Mouse (Mus musculus): Measurements from ENCODE around the gene Mindy2.

Gene Mindy2

DNA sequence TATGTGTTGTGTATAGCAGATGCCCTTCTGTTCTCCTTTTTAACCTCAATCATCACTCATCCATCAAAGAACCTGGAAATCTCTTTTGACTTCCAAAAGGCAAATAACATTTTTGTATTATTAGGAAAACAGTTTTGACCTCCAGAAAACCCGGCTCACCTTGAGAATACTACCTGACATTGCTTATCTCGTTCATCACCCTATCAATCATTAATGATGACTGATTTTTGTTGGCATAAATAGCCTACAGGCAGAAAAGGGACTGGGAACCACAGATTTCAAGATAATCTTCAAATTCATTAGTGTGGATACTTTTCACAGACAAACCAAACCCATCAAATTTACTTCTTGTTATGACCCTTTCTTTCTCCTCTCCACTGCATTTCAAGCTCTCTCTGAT is 3.1 kb downstream of the Mindy2 start:
- Histone ChIP-seq H3K36me3 (ENCODE audit: control insufficient read depth, insufficient read depth, low read length, poor library complexity, severe bottlenecking) (peaks cover 4% of the 10 kb centered on the region; the same call in 1 of the 2 replicates), H3K27me3 (ENCODE audit: control insufficient read depth, insufficient read depth, low read length, poor library complexity, severe bottlenecking) (no peaks in the 10 kb centered on the region)
- DNase-seq (ENCODE audit: low read depth, low spot score), result no peak

DNA sequence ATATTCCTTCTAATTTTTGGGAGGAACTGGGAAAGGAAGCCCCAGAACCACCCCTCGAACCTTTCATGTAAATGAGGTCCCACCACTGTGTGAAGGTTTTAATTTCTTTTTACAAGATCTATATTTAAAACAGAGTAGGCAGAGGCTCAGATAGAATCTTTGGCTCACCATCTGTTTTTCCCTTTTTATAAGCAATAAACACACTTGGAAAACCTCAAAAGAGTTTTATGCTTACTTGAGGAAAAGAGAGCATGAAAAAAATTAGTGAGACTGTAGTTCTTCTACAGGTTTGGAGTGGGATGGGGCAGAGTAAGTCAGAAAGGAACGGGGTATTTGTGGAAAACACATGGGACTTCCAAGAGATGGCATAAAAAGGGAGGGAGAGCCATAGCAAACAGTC is 4.8 kb downstream of the Mindy2 start:
- DNase-seq (ENCODE audit: low read depth, low spot score), result no peak
- Histone ChIP-seq H3K27me3 (ENCODE audit: control insufficient read depth, insufficient read depth, low read length, poor library complexity, severe bottlenecking) (no peaks in the 10 kb centered on the region), H3K36me3 (ENCODE audit: control insufficient read depth, insufficient read depth, low read length, poor library complexity, severe bottlenecking) (peaks cover 4% of the 10 kb centered on the region; the same call in 1 of the 2 replicates)

DNA sequence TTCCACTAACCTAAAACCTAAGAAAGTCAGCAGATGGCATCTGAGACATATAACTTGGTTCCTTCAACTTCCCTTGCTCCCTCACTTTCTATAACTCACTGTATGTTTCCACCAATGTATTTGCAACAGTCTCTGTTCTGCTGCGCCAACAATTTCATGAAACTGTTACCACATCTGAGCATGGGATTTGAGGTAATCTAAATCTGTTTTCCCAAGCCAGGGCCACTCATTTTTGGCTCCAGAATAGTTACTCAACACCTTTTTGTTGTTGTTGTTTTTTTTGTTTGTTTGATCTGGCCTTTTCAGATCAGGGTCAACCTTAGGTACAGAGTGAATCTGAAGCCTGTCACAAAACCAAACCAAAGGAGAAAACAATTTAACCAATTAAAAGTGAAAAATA is 6.0 kb downstream of the Mindy2 start:
- H3K36me3 ChIP-seq (ENCODE audit: control insufficient read depth, insufficient read depth, low read length, poor library complexity, severe bottlenecking), result peaks cover 4% of the 10 kb centered on the region; the same call in 1 of the 2 replicates
- no peak for DNase-seq (ENCODE audit: low read depth, low spot score)
- H3K27me3 ChIP-seq (ENCODE audit: control insufficient read depth, insufficient read depth, low read length, poor library complexity, severe bottlenecking), result no peaks in the 10 kb centered on the region

DNA sequence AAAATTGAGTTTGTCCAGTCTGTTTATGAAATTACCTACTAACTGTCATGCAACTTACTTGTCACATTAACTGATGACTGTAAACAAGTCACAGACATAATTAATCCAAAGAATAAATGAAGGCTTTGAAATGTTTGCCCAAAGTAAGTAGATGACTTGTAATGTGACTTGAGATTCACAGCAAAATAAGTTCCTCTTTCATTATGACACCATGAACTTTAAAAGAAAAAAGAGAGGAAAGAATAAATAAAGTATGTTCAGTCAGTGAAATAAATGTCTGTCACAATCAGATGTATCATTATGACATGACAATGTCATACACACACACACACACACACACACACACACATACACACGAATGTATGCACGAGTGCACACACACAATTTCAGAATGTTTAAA is 6.7 kb downstream of the Mindy2 start:
- Histone ChIP-seq H3K36me3 (ENCODE audit: control insufficient read depth, insufficient read depth, low read length, poor library complexity, severe bottlenecking) (peaks cover 4% of the 10 kb centered on the region; the same call in 1 of the 2 replicates), H3K27me3 (ENCODE audit: control insufficient read depth, insufficient read depth, low read length, poor library complexity, severe bottlenecking) (no peaks in the 10 kb centered on the region)
- peak; percentile 35 for DNase-seq (ENCODE audit: low read depth, low spot score)

DNA sequence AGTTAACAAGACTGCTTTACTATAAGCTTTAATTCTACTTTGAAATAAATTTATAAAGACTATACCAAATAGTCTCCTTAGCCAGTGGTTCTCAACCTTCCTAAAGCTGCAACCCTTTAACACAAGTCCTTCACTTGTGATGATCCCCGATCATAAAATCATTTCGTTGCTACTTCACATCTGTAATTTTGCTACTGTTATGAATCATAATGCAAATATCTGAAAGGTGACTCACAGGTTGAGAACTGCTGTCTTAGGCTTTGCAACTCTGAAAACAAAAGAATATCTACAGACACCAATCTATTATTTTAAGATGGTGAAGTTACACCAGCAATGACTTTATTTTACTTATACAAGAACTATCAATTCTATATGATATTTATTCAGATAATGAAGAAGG is 20.2 kb downstream of the Mindy2 start:
- Histone ChIP-seq H3K36me3 (ENCODE audit: control insufficient read depth, insufficient read depth, low read length, poor library complexity, severe bottlenecking) (peaks cover 8% of the 10 kb centered on the region; the same call in 1 of the 2 replicates), H3K27me3 (ENCODE audit: control insufficient read depth, insufficient read depth, low read length, poor library complexity, severe bottlenecking) (no peaks in the 10 kb centered on the region)
- no peak for DNase-seq (ENCODE audit: low read depth, low spot score)

DNA sequence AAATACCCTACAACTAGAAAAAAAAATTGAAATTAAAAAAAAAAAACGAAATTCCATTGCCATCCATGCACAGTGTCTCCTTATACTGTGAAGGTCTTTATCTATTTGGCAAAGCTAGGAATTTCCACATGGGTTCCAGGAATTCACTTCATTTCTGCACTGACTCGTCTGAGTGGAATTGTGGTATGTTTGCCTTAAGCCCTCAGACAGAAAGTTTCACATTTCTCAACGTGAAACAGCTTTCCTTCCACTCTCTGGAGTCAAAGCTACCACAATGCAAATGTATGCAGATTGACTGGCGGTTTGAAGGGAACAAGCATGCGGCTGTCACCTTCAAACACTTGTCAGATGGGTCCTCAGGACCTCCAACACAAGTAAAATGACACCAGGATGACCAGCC is 25.3 kb downstream of the Mindy2 start:
- DNase-seq (ENCODE audit: low read depth, low spot score), result no peak
- Histone ChIP-seq H3K36me3 (ENCODE audit: control insufficient read depth, insufficient read depth, low read length, poor library complexity, severe bottlenecking) (peaks cover 9% of the 10 kb centered on the region), H3K27me3 (ENCODE audit: control insufficient read depth, insufficient read depth, low read length, poor library complexity, severe bottlenecking) (no peaks in the 10 kb centered on the region)

DNA sequence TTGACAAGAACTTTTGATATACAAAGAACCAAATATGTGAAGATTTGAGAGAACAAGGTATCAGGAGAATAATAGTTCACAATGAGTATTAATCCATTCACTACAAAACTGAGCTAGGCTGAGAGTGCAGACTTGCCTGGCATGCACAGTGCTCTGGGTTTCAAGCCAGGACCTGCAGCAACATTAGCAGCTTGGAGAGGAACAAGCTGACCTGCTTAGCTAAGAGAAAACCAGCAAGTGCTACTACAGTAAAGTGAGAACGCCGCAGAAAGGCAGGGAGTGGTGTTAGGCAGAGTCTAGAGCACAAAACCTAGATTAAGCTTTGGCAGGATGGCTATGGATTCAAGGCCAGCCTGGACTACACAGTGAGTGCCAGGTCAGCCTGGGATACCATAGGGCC is 27.3 kb downstream of the Mindy2 start:
- peaks cover 13% of the 10 kb centered on the region for H3K36me3 ChIP-seq (ENCODE audit: control insufficient read depth, insufficient read depth, low read length, poor library complexity, severe bottlenecking)
- no peak for DNase-seq (ENCODE audit: low read depth, low spot score)
- H3K27me3 ChIP-seq (ENCODE audit: control insufficient read depth, insufficient read depth, low read length, poor library complexity, severe bottlenecking), result no peaks in the 10 kb centered on the region

DNA sequence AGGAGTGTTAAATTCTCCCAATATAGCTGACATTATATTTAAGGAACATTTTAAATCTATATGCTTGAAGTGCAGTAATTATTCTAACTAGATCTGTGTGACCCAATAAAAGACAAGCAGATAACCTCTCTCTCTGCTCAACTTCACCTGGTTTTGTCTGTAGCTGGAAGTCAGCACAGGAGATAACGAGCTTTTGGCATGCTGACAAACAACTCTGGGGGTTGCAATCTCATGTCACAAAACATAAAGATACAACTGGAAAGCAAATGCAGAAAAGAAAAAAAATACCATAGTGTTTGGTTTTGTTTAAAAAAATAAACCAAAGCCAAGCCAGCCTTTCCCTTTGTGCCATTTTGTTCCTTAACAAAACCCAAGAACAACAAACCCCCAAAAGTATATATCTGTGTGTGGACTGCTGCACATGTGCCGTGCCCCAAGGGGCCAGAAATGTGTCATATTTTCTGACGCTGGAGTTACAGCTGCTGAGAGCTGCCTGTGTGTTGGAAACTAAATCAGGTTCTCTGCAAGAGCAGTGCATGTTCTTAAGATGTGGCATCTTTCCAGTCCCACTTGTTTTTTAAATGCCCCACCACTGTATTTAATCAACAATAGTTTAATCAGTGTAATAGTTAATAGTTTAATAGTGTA is 45.8 kb downstream of the Mindy2 start:
- Histone ChIP-seq H3K27me3 (ENCODE audit: control insufficient read depth, insufficient read depth, low read length, poor library complexity, severe bottlenecking) (no peaks in the 10 kb centered on the region), H3K36me3 (ENCODE audit: control insufficient read depth, insufficient read depth, low read length, poor library complexity, severe bottlenecking) (peaks cover 12% of the 10 kb centered on the region)
- DNase-seq (ENCODE audit: low read depth, low spot score), result no peak

DNA sequence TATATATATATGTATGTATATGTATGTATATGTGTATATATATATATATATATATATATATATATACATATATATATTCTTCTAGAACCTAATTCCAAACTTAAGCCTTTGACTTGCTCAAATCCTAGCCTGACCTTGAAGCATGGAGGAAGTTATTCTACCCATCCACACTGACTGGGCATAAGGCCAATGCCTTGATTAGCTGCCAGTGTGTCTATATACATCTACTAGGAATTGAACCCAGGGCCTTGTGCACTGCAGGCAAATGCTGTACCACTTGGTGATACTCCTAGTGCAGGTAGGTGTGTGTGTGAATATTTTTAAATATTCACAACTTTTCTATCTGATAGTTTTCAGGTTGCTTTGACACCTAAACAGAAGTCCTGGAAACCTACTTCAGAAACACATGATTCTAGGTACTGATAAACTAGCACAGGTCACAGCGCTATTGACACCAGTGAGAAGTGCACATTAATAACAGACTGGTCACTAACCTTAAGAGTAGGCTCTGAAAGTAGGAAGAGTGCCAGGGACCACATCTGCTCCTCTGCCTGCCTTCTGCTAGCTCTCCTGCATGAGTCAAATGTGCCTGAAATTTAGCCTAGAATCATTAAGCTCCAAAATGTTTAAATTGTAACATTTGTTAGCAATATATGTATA is 54.7 kb downstream of the Mindy2 start:
- Histone ChIP-seq H3K27me3 (ENCODE audit: control insufficient read depth, insufficient read depth, low read length, poor library complexity, severe bottlenecking) (no peaks in the 10 kb centered on the region), H3K36me3 (ENCODE audit: control insufficient read depth, insufficient read depth, low read length, poor library complexity, severe bottlenecking) (peaks cover 19% of the 10 kb centered on the region)
- no peak for DNase-seq (ENCODE audit: low read depth, low spot score)

DNA sequence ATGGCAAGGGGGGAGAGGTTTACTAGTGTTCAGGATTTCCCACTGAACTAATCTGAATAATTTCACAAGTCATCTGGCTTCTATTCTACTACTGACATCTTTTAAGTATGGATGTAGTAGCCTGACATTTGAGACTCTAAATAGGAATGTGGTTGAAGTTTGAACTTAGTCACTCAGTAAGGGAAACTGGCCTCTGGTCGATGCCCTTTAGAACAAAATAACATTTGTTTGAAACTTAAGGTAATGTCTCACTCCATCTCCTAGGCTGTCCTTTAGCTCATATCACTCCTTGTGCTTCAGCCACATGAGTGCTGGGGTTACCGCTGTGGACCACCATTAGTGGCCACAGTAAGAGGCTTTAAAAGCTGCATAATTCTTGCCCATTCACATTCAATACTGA is 58.7 kb downstream of the Mindy2 start:
- Histone ChIP-seq H3K27me3 (ENCODE audit: control insufficient read depth, insufficient read depth, low read length, poor library complexity, severe bottlenecking) (no peaks in the 10 kb centered on the region), H3K36me3 (ENCODE audit: control insufficient read depth, insufficient read depth, low read length, poor library complexity, severe bottlenecking) (peaks cover 9% of the 10 kb centered on the region)
- no peak for DNase-seq (ENCODE audit: low read depth, low spot score)

DNA sequence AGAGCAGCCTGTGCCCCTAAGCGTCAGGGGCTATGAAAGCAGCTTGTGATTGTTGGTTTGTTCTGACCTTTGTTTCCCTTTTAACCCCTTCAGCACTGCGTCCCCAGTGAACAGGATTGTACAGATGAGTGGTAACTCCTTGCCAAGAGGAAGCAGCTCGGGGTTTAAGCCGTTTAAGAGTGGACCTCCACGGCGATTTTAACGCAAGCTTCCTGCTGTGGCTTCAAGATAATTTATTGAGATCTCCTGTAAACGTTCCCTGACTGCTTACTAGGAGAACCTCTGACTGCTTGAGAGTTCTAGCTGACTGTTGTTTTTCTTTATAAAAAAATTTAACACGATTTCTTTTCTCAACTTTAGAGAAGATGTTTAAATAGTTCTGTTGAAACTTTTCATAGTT is 65.5 kb downstream of the Mindy2 start:
- H3K36me3 ChIP-seq (ENCODE audit: control insufficient read depth, insufficient read depth, low read length, poor library complexity, severe bottlenecking), result peaks cover 20% of the 10 kb centered on the region; the same call in 1 of the 2 replicates
- DNase-seq (ENCODE audit: low read depth, low spot score), result no peak
- H3K27me3 ChIP-seq (ENCODE audit: control insufficient read depth, insufficient read depth, low read length, poor library complexity, severe bottlenecking), result no peaks in the 10 kb centered on the region

DNA sequence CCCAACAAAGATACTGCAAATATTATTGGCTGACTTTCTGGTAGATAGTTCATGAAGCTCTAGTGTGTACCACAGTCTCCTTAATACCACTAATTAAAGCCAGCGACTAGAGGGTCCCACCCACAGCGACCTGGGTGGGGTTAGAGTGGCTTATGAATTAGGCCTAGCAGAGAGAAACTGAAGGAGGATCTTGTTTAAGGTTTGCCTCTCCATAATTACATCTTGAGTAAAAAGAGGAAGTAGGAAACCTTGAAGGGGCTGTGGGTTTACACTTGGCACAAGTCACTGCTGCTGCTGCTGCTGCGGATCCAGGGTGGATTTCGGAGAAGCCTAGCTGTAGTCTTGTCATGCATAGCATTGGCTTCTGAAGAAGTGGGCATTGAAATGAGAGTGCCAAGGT is 66.2 kb downstream of the Mindy2 start:
- Histone ChIP-seq H3K27me3 (ENCODE audit: control insufficient read depth, insufficient read depth, low read length, poor library complexity, severe bottlenecking) (no peaks in the 10 kb centered on the region), H3K36me3 (ENCODE audit: control insufficient read depth, insufficient read depth, low read length, poor library complexity, severe bottlenecking) (peaks cover 22% of the 10 kb centered on the region; the same call in 1 of the 2 replicates)
- peak; percentile 59 for DNase-seq (ENCODE audit: low read depth, low spot score)

DNA sequence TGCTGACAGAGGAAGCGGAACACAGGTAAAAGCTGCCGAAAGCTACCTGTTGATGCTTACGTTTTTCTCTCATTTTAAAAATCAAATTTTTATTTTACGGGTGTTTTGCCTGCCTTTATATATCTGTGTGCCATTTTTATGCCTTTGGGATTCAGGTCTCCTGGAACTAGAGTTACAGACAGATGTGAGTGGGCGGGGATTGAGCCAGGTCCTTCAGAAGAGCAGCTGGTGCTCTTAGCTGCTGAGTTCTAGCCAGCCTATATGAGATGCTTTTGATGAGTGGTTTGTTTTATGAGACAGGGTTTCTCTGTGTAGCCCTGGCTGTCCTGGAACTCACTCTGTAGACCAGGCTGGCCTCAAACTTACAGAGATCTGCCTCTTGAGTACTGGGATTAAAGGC is 69.8 kb downstream of the Mindy2 start:
- peaks cover 25% of the 10 kb centered on the region; the same call in 1 of the 2 replicates for H3K36me3 ChIP-seq (ENCODE audit: control insufficient read depth, insufficient read depth, low read length, poor library complexity, severe bottlenecking)
- no peak for DNase-seq (ENCODE audit: low read depth, low spot score)
- no peaks in the 10 kb centered on the region for H3K27me3 ChIP-seq (ENCODE audit: control insufficient read depth, insufficient read depth, low read length, poor library complexity, severe bottlenecking)

DNA sequence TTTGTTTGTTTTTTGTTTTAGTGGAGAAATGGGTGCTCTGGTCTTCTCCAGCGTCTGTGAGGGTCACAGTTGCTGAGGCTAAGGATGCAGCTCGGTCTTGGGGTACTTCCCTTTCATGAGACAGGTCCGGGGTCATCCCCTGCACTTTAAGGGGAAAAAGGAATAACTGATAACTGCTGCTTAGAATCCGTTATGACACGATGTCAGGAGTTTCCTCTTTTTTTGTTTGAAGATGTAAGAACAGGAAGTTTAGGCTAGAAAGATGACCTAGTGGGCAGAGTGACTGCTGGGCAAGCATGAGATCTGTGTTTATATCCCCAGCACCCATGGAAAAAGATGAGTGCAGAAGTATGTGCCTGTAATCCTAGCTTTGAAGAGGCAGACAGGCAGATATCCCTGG is 71.8 kb downstream of the Mindy2 start:
- Histone ChIP-seq H3K27me3 (ENCODE audit: control insufficient read depth, insufficient read depth, low read length, poor library complexity, severe bottlenecking) (no peaks in the 10 kb centered on the region), H3K36me3 (ENCODE audit: control insufficient read depth, insufficient read depth, low read length, poor library complexity, severe bottlenecking) (peaks cover 31% of the 10 kb centered on the region)
- DNase-seq (ENCODE audit: low read depth, low spot score), result peak; percentile 23

DNA sequence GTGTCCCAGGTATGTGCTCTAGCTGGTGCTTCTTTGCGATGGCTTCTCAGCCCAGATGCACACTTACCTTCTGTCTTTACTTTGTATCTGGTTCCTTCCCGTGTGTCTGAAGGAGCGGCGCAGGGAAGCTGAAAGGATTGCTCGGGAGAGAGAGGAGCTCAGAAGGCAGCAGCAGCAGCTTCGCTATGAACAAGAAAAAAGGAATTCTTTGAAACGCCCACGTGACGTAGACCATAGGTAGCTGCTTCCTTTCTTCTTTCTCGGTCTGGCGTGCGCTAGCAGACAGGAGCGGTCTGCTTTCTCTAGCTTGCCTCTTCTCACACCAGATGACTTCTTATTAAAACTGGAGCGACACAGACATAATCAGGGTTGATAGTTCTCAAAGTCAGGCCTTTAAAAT is 72.3 kb downstream of the Mindy2 start:
- no peaks in the 10 kb centered on the region for H3K27me3 ChIP-seq (ENCODE audit: control insufficient read depth, insufficient read depth, low read length, poor library complexity, severe bottlenecking)
- no peak for DNase-seq (ENCODE audit: low read depth, low spot score)
- H3K36me3 ChIP-seq (ENCODE audit: control insufficient read depth, insufficient read depth, low read length, poor library complexity, severe bottlenecking), result peaks cover 33% of the 10 kb centered on the region

All from splenic B cell, adult 2 months (primary cell).